Mouse (Mus musculus) midbrain, embryonic 13.5 days (tissue): ENCODE measurements around the gene Zbtb18. TPM values are rescaled to one million over a fixed set of nuclear protein-coding genes. Genes with fewer than 3 reads are reported as not detected.
A peak's percentile ranks its signal among the peaks of the same experiment; 100 is the strongest.
"Not testable (repeated sequence)": the region's sequence is repeated elsewhere in the genome, so short reads cannot be mapped to it uniquely, and the experiment has no call there.

Experiments used
- ATAC-seq: fragments of 200-750 bp; cut with Nextera tagmentation; 2 replicates; pipeline ENCODE4 v1.8.0; 2017; ENCODE audit warnings: mild to moderate bottlenecking, moderate TSS enrichment, moderate library complexity
- H3K27ac ChIP-seq: fragments of 300-500 bp; sonication (generic); 2 replicates; pipeline ENCODE4 v1.5.1; 2015; ENCODE audit warnings: inconsistent platforms, mild to moderate bottlenecking, moderate library complexity
- H3K27me3 ChIP-seq: fragments of 300-500 bp; sonication (generic); 2 replicates; pipeline ENCODE4 v1.6.1; 2015; ENCODE audit warnings: mild to moderate bottlenecking, inconsistent platforms
- H3K36me3 ChIP-seq: fragments of 300-500 bp; sonication (generic); 2 replicates; pipeline ENCODE4 v1.6.1; 2015; ENCODE audit warnings: mild to moderate bottlenecking, inconsistent platforms
- H3K4me1 ChIP-seq: fragments of 300-500 bp; sonication (generic); replicated peaks from 2 replicates; pipeline ENCODE4 v1.6.1; 2015; ENCODE audit warnings: inconsistent platforms
- H3K4me2 ChIP-seq: fragments of 300-500 bp; sonication (generic); replicated peaks from 2 replicates; pipeline ENCODE4 v1.6.1; 2015; ENCODE audit warnings: moderate library complexity, mild to moderate bottlenecking, inconsistent platforms
- H3K4me3 ChIP-seq: fragments of 300-500 bp; sonication (generic); replicated peaks from 2 replicates; pipeline ENCODE4 v1.5.1; 2015; ENCODE audit warnings: mild to moderate bottlenecking, inconsistent platforms
- H3K9ac ChIP-seq: fragments of 300-500 bp; sonication (generic); replicated peaks from 2 replicates; pipeline ENCODE4 v1.6.1; 2015; ENCODE audit warnings: mild to moderate bottlenecking, inconsistent platforms
- H3K9me3 ChIP-seq: fragments of 300-500 bp; sonication (generic); 2 replicates; pipeline ENCODE4 v1.6.1; 2016; ENCODE audit warnings: mild to moderate bottlenecking, inconsistent platforms
- WGBS: fragments of 180-500 bp; shearing (Covaris S2); methylation state at CpG from one replicate; pipeline ENCODE4 v1.1.7; 2015; 5-methylcytosine and 5-hydroxymethylcytosine counted together
- polyA plus RNA-seq: library from polyadenylated mRNA; unstranded; fragments of >200 nt; fragmentation: Nextera tagmentation; extraction: Ambion mirVana; gene quantifications from 2 replicates; pipeline ENCODE4 v1.2.1, GENCODE M21; 2015

Gene Zbtb18
- polyA plus RNA-seq, 1 experiment from 2014 or later = 20.6 TPM

- not testable (repeated sequence) for ATAC-seq, H3K9ac ChIP-seq, H3K27me3 ChIP-seq, H3K9me3 ChIP-seq, H3K27ac ChIP-seq
- H3K4me1 ChIP-seq = peaks cover 54% of the 10 kb centered on the region
- H3K4me3 ChIP-seq = peak overlapping the region; percentile 20; the same call in 1 of the 2 replicates
- peak overlapping the region; percentile 41 for H3K4me2 ChIP-seq
- WGBS = 11% methylated on average over 7 of the region's 7 CpGs
- peaks cover 14% of the 10 kb centered on the region for H3K36me3 ChIP-seq
Observed at GRCm38 (mm10) chr1:177449857-177450256, 7.7 kb downstream of the Zbtb18 start.

- H3K9me3 ChIP-seq = no peaks in the 10 kb centered on the region
- H3K4me1 ChIP-seq = peaks cover 45% of the 10 kb centered on the region
- H3K4me3 ChIP-seq = no peak overlapping the region
- H3K27ac ChIP-seq = no peak overlapping the region
- peaks cover 14% of the 10 kb centered on the region for H3K36me3 ChIP-seq
- ATAC-seq = no peak
- H3K4me2 ChIP-seq = no peak overlapping the region
- H3K9ac ChIP-seq = no peak overlapping the region
- H3K27me3 ChIP-seq = no peaks in the 10 kb centered on the region
- 46% methylated on average over 2 of the region's 2 CpGs for WGBS
Observed at GRCm38 (mm10) chr1:177451041-177451440, 8.9 kb downstream of the Zbtb18 start.

DNA sequence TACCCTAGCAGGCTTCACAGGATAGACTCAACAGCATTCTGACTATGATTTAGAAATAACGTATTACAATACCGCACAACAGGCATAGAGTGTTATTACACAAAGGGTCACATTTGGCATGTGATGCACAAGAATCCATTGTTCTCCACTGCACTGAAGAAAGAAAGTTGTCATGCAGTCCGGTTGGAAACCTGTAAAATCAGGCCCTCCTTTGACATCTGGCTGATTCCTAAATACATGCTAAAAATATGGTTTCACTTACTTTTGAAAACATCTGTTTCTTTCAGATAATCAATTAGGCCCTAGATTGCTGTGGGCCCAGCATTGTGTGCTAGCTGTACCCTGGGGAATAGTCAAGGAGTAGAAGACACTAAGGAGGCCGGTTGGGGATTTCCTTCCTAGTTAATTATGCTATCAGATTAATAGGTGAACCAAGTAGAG lies 9.9 kb downstream of the Zbtb18 start:
- Histone ChIP-seq H3K9ac (no peak overlapping the region), H3K4me1 (peaks cover 39% of the 10 kb centered on the region), H3K27me3 (no peaks in the 10 kb centered on the region), H3K4me2 (no peak overlapping the region), H3K4me3 (no peak overlapping the region), H3K36me3 (peaks cover 14% of the 10 kb centered on the region), H3K9me3 (no peaks in the 10 kb centered on the region), H3K27ac (no peak overlapping the region)
- no peak for ATAC-seq
- 32% methylated on average over 4 of the region's 4 CpGs for WGBS

DNA sequence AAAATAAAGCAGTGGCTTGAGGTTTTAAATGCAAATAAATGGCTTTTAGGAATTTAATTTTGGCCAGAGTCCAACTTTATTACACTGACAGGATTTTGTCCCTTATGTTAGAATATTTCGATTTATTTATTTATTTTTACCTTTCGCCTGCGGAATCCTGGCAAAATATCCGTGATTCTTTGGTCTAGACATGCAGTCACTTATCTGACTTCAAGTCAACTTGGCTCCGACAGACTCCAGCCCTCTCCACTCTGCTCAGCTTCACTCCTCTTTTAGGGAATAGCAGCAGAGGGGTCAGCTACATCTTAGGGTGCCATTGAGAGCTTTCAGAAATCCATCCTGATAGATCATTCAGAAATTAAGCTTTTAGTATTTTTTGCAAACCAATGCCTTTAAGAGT lies 10.8 kb downstream of the Zbtb18 start:
- Histone ChIP-seq H3K36me3 (peaks cover 9% of the 10 kb centered on the region), H3K27ac (no peak overlapping the region), H3K4me3 (no peak overlapping the region), H3K4me2 (no peak overlapping the region), H3K27me3 (no peaks in the 10 kb centered on the region), H3K9me3 (no peaks in the 10 kb centered on the region), H3K9ac (no peak overlapping the region), H3K4me1 (peaks cover 29% of the 10 kb centered on the region)
- ATAC-seq = no peak
- 76% methylated on average over 5 of the region's 5 CpGs for WGBS

GRCm38 (mm10) chr1:177453806-177454205 lies 11.7 kb downstream of the Zbtb18 start:
- Histone ChIP-seq H3K4me3 (no peak overlapping the region), H3K36me3 (peaks cover 4% of the 10 kb centered on the region; the same call in 1 of the 2 replicates), H3K9me3 (no peaks in the 10 kb centered on the region), H3K4me2 (no peak overlapping the region), H3K27ac (no peak overlapping the region), H3K9ac (no peak overlapping the region), H3K27me3 (no peaks in the 10 kb centered on the region), H3K4me1 (peaks cover 27% of the 10 kb centered on the region)
- 39% methylated on average over 8 of the region's 8 CpGs for WGBS
- no peak for ATAC-seq

DNA sequence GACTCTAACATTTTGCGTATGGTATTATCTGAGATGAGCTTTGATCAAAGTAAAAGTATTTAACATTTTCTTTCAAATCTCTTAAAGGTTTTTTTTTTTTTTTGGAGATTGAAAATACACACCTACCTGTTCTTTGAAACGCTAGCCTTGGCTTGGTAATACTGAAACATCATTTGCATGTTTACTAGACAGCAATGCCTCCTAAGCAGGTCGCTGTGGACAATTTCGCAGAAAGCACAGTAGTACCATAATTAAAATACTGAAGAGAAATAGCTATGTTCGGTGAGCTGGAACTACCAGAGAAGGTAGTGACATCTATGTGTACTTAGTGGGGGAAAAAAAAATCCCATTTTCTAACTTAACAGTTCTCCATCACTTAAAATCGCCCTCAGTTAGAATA lies 12.3 kb downstream of the Zbtb18 start:
- Histone ChIP-seq H3K27ac (no peak overlapping the region), H3K27me3 (no peaks in the 10 kb centered on the region), H3K4me2 (no peak overlapping the region), H3K4me3 (no peak overlapping the region), H3K9me3 (no peaks in the 10 kb centered on the region), H3K9ac (no peak overlapping the region), H3K4me1 (peaks cover 26% of the 10 kb centered on the region), H3K36me3 (no peaks in the 10 kb centered on the region)
- ATAC-seq = no peak
- WGBS = 86% methylated on average over 6 of the region's 6 CpGs

GRCm38 (mm10) chr1:177455466-177455865 lies 13.3 kb downstream of the Zbtb18 start:
- Histone ChIP-seq H3K27ac (no peak overlapping the region), H3K4me3 (no peak overlapping the region), H3K9ac (no peak overlapping the region), H3K9me3 (no peaks in the 10 kb centered on the region), H3K27me3 (no peaks in the 10 kb centered on the region), H3K36me3 (no peaks in the 10 kb centered on the region), H3K4me1 (peaks cover 23% of the 10 kb centered on the region), H3K4me2 (no peak overlapping the region)
- ATAC-seq = no peak
- WGBS = 91% methylated on average over 5 of the region's 5 CpGs

GRCm38 (mm10) chr1:177456208-177456607 lies 14.1 kb downstream of the Zbtb18 start:
- H3K4me1 ChIP-seq = peaks cover 23% of the 10 kb centered on the region
- H3K4me3 ChIP-seq = no peak overlapping the region
- 92% methylated on average over 4 of the region's 4 CpGs for WGBS
- H3K9me3 ChIP-seq = no peaks in the 10 kb centered on the region
- no peaks in the 10 kb centered on the region for H3K36me3 ChIP-seq
- no peak for ATAC-seq
- H3K4me2 ChIP-seq = no peak overlapping the region
- no peaks in the 10 kb centered on the region for H3K27me3 ChIP-seq
- no peak overlapping the region for H3K27ac ChIP-seq
- no peak overlapping the region for H3K9ac ChIP-seq

GRCm38 (mm10) chr1:177456772-177457171 lies 14.6 kb downstream of the Zbtb18 start:
- WGBS = 44% methylated on average over 4 of the region's 4 CpGs
- no peaks in the 10 kb centered on the region for H3K36me3 ChIP-seq
- no peaks in the 10 kb centered on the region for H3K27me3 ChIP-seq
- no peak overlapping the region for H3K9ac ChIP-seq
- 0 out of 2 replicates have a peak, but pooled peaks have one; percentile 28 for ATAC-seq
- H3K4me2 ChIP-seq = no peak overlapping the region
- peaks cover 19% of the 10 kb centered on the region for H3K4me1 ChIP-seq
- no peak overlapping the region for H3K27ac ChIP-seq
- no peaks in the 10 kb centered on the region for H3K9me3 ChIP-seq
- H3K4me3 ChIP-seq = no peak overlapping the region

GRCm38 (mm10) chr1:177457981-177458380 lies 15.8 kb downstream of the Zbtb18 start:
- Histone ChIP-seq H3K4me3 (no peak overlapping the region), H3K9me3 (no peaks in the 10 kb centered on the region), H3K4me2 (no peak overlapping the region), H3K4me1 (peaks cover 14% of the 10 kb centered on the region), H3K27me3 (no peaks in the 10 kb centered on the region), H3K27ac (no peak overlapping the region), H3K36me3 (no peaks in the 10 kb centered on the region), H3K9ac (no peak overlapping the region)
- whole genome bisulfite sequencing = 78% methylated on average over 6 of the region's 6 CpGs
- ATAC-seq = no peak

DNA sequence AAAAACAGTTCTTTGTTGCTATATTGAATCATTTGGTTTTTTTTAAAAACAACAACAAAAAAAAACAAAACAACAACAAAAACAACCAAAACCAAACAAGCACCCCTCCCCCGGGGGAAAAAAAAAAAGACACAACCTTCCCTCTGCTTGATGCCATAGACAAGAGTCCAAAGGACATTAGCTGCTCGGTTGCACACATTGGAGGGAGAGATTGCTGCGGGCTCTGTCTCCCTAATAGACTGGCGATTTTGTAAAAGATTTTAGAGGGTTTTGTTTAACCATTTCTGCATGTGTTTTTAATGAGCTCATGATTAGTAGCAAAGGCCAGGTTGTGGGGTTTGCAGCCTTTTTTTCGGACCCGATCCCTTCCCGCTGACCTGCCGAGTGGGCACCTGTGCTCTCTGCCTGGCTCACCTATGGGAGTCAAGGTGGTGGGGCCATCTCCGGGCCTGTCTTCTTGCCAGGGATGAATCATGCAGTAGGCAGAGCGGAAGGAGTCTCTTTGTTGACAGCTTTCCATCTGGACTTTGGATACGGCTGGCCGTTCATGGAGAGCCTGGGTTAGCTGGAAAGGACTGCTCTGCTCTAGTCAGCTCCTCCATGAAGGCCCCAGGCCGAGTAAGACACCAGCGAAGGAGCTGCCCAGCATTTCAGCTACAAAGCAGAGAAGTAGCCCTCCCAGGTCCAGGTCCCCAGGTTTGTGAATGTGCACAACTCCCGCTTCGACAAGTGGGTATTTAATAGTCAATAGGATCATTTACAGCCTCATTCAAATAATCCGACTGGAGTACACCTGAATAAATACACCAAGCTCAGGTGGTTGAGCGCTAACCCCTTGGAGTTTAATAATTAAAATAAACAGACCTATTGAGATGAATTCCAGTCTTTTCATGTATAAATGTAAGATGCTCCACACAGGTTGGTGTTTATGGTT lies 16.6 kb downstream of the Zbtb18 start:
- Histone ChIP-seq H3K4me1 (peaks cover 14% of the 10 kb centered on the region), H3K27ac (peak overlapping the region; percentile 56), H3K4me2 (no peak overlapping the region; the same call in 1 of the 2 replicates), H3K36me3 (no peaks in the 10 kb centered on the region), H3K9ac (no peak overlapping the region), H3K4me3 (no peak overlapping the region), H3K27me3 (no peaks in the 10 kb centered on the region), H3K9me3 (no peaks in the 10 kb centered on the region; the same call in 1 of the 2 replicates)
- 0 out of 2 replicates have a peak, but pooled peaks have one; percentile 9 for ATAC-seq
- 58% methylated on average over 18 of the region's 18 CpGs for WGBS

DNA sequence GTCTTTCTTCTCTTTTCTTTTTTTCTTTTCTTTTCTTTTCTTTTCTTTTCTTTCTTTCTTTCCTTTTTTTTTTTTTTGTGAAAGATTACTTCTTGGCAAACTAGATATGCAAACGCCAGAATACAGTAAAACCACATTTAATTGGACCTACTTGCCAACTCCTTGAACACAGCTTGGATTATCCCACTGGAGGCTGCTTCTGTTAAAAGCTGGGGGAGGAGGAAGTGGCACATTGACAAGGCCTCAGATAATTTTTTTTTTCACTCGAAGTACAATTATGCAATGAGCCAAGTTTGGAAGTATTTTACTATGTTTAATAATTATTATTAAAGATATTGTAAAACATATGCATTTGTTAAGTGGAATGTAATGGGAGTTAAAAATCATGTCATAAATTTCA lies 17.4 kb downstream of the Zbtb18 start:
- no peak overlapping the region for H3K27ac ChIP-seq
- no peak for ATAC-seq

More for the DNA sequence above, 17.4 kb downstream of the Zbtb18 start:
- Histone ChIP-seq H3K4me1 (peaks cover 14% of the 10 kb centered on the region), H3K4me3 (no peak overlapping the region), H3K27me3 (no peaks in the 10 kb centered on the region), H3K9me3 (no peaks in the 10 kb centered on the region; the same call in 1 of the 2 replicates), H3K4me2 (no peak overlapping the region), H3K9ac (no peak overlapping the region), H3K36me3 (no peaks in the 10 kb centered on the region)
- WGBS = 72% methylated on average over 2 of the region's 2 CpGs
